Mouse (Mus musculus) adrenal gland, adult 8-10 months (tissue): ENCODE data around the gene Hexim1. TPM values are rescaled to one million over a fixed set of nuclear protein-coding genes. Genes with fewer than 3 reads are reported as not detected.
A peak's percentile ranks its signal among the peaks of the same experiment; 100 is the strongest.

Source experiments
- DNase-seq: peaks from one replicate; pipeline ENCODE4 v3.0.0; 2022
- total RNA-seq, 4 experiments: library from RNA; stranded (reverse); gene quantifications; 2 replicates each; pipeline ENCODE4 v1.2.4; 2022

Gene Hexim1
- total RNA-seq, 4 experiments from 2014 or later: 75.2 to 90.2 (median 86.0) TPM

- DNase-seq: no peak
These were observed 3.6 kb downstream of the Hexim1 start for GRCm38 (mm10) chr11:103119609-103120008.

- DNase-seq: no peak
These were observed 4.3 kb downstream of the Hexim1 start for GRCm38 (mm10) chr11:103120315-103120714.

- DNase-seq: peak; percentile 65
These were observed 15.9 kb downstream of the Hexim1 start, which contains the start of gene Hexim2 for GRCm38 (mm10) chr11:103131701-103132575. Hexim2 (plus strand) TSS chr11:103132429.

GRCm38 (mm10) chr11:103132576-103133455, 16.8 kb downstream of the Hexim1 start:
- peak; percentile 99 for DNase-seq

- DNase-seq: no peak
These were observed 17.6 kb downstream of the Hexim1 start for GRCm38 (mm10) chr11:103133456-103134185.

- no peak for DNase-seq
These were observed 18.2 kb downstream of the Hexim1 start for GRCm38 (mm10) chr11:103134221-103134620.

- DNase-seq: no peak
These were observed 20.1 kb downstream of the Hexim1 start for GRCm38 (mm10) chr11:103136039-103136577.

GRCm38 (mm10) chr11:103139951-103140762, 24.1 kb downstream of the Hexim1 start:
- DNase-seq: no peak

GRCm38 (mm10) chr11:103140763-103141100, 24.7 kb downstream of the Hexim1 start:
- no peak for DNase-seq

GRCm38 (mm10) chr11:103141101-103141943, 25.3 kb downstream of the Hexim1 start:
- no peak for DNase-seq

- DNase-seq: no peak
These were observed 25.9 kb downstream of the Hexim1 start for GRCm38 (mm10) chr11:103141944-103142255.

- DNase-seq: no peak
These were observed 26.6 kb downstream of the Hexim1 start for GRCm38 (mm10) chr11:103142441-103143182.

GRCm38 (mm10) chr11:103144309-103145285, 28.6 kb downstream of the Hexim1 start:
- DNase-seq: no peak

- DNase-seq: no peak
These were observed 30.4 kb downstream of the Hexim1 start for GRCm38 (mm10) chr11:103146386-103146785.

GRCm38 (mm10) chr11:103147766-103148165, 31.7 kb downstream of the Hexim1 start:
- no peak for DNase-seq

- DNase-seq: no peak
These were observed 33.7 kb downstream of the Hexim1 start for GRCm38 (mm10) chr11:103149771-103150170.

- DNase-seq: peak; percentile 95
These were observed 42.8 kb downstream of the Hexim1 start for GRCm38 (mm10) chr11:103158621-103159478.

GRCm38 (mm10) chr11:103160738-103161137, 44.7 kb downstream of the Hexim1 start:
- DNase-seq: no peak
